Mouse (Mus musculus) erythroblast, embryonic 14.5 days (primary cell): ENCODE results near the gene Amacr.

ENCODE experiments used
- GATA1 ChIP-seq: IDR thresholded peaks from 2 replicates; pipeline ENCODE4 v1.6.1; 2012; ENCODE audit warnings: low read length, inconsistent platforms, mixed read lengths
- TAL1 ChIP-seq: IDR thresholded peaks from 3 replicates; pipeline ENCODE4 v1.6.1; 2012; ENCODE audit warnings: low read length, inconsistent platforms, mixed read lengths

- TF ChIP-seq TAL1 (no peak), GATA1 (no peak)
Measured at GRCm38 (mm10) chr15:10981377-10982063, at the start of gene Amacr.
